8 mouse cellular contexts compared by ENCODE assay signal in the genomic region with DNA sequence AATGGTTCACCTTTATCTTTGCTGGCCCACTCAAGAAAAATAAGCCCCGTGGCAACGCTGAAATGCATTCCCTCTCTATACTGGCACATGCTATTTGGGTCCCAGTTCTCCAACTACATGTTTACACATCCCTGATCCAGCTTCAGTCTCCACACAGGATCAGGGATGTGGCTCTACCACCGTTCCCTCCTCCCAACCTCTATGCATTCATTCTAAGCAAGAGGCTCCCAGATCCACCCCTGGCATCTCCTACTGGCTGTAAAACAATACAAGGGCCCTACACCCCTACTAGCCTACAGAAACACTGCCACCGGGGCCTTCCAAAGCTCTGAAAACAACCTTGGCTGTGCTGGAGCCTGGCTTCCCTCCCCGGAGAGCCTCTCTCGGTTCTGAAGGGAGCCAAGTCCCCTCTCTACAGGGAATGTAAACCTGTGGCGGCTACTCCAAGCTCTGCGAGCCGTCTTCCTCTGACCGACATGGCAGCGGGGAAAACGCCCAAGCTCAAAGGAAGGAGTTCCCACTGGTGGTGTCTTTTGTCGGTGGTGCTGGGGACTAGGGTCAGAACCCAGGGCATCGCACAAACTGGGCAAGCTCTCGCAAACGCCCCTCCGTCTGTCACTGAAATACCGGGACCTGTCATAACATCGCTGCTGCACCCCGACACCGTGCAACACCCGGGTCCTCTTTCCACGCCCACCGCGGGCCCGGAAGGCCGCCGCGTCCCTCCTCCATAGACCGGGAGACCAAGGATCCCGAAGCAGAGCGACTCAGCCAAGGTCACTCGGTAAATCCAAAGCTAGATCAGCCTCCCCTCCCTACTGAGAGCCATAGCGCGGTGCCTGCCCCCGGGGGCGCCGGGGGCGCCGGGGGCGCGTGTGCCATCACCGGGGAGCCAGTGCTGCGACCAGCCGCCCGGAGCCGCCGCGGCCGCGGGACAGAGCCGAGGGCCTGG. TPM values are rescaled to one million over a fixed set of nuclear protein-coding genes. Genes with fewer than 3 reads are reported as not detected.
DNase-seq lines count a peak whose midpoint lies in the region; ATAC-seq lines count a peak whose summit lies in the region.

A gene (plus strand): TSS at position 889 of the 952 bp plus-strand sequence.

- peak; percentile 41 for DNase-seq in urinary bladder, postnatal 14 days (ENCODE audit: low spot score)
- DNase-seq in urinary bladder, postnatal 4 days (ENCODE audit: low spot score in 2 of 2): no peak
- peak; percentile 66 to 79 for DNase-seq in cerebellum, postnatal 10 days
- no peak for DNase-seq in gonadal fat pad, adult 2 months (ENCODE audit: low read depth)
- DNase-seq in intestine, embryonic 14.5 days (ENCODE audit: low spot score): peak; percentile 77
- peak; percentile 36 to 40 for DNase-seq in thymus, postnatal 10 days (ENCODE audit: low spot score in 2 of 2)

- H3K27ac ChIP-seq in intestine, embryonic 14.5 days (ENCODE audit: low read depth): peak within 1 kb of the TSS; percentile 96
- H3K27ac ChIP-seq in limb, embryonic 12.5 days: peak within 1 kb of the TSS; percentile 96
- H3K27ac ChIP-seq in midbrain, embryonic 12.5 days (replicated peaks): peak within 1 kb of the TSS; percentile 99

- no peaks in the 10 kb centered on the region for H3K9me3 ChIP-seq in intestine, embryonic 14.5 days (ENCODE audit: control insufficient read depth, low read length)
- no peaks in the 10 kb centered on the region for H3K9me3 ChIP-seq in limb, embryonic 12.5 days
- H3K9me3 ChIP-seq in midbrain, embryonic 12.5 days: no peaks in the 10 kb centered on the region

- ATAC-seq in intestine, embryonic 14.5 days (replicated peaks; ENCODE audit: low FRiP score, low TSS enrichment, low read depth): peak; percentile 61
- peak; percentile 21; the same call in 1 of the 2 replicates for ATAC-seq in limb, embryonic 12.5 days (ENCODE audit: insufficient number of reproducible peaks, insufficient read depth, low FRiP score, low TSS enrichment, low read depth)
- ATAC-seq in midbrain, embryonic 12.5 days (ENCODE audit: low FRiP score, low read depth): peak; percentile 35

- H3K4me2 ChIP-seq in intestine, embryonic 14.5 days (ENCODE audit: low read length): peak within 1 kb of the TSS; percentile 80
- H3K4me2 ChIP-seq in limb, embryonic 12.5 days: peak within 1 kb of the TSS; percentile 97
- H3K4me2 ChIP-seq in midbrain, embryonic 12.5 days (replicated peaks): peak within 1 kb of the TSS; percentile 99

- peak within 1 kb of the TSS; percentile 83 for H3K4me3 ChIP-seq in intestine, embryonic 14.5 days (ENCODE audit: low read depth, low read length)
- peak within 1 kb of the TSS; percentile 100 for H3K4me3 ChIP-seq in limb, embryonic 12.5 days (replicated peaks)
- H3K4me3 ChIP-seq in midbrain, embryonic 12.5 days: peak within 1 kb of the TSS; percentile 88

- peaks cover 9% of the 10 kb centered on the region; the same call in 1 of the 2 replicates for H3K36me3 ChIP-seq in intestine, embryonic 14.5 days (ENCODE audit: control insufficient read depth, insufficient read depth, low read length)
- peaks cover 15% of the 10 kb centered on the region for H3K36me3 ChIP-seq in limb, embryonic 12.5 days
- H3K36me3 ChIP-seq in midbrain, embryonic 12.5 days: 0 out of 2 replicates have a peak, but pooled peaks cover 12% of the 10 kb centered on the region

- H3K27me3 ChIP-seq in intestine, embryonic 14.5 days (replicated peaks; ENCODE audit: control insufficient read depth, insufficient read depth, low read length): no peaks in the 10 kb centered on the region
- H3K27me3 ChIP-seq in limb, embryonic 12.5 days: no peaks in the 10 kb centered on the region
- no peaks in the 10 kb centered on the region for H3K27me3 ChIP-seq in midbrain, embryonic 12.5 days

- peak within 1 kb of the TSS; percentile 86 for H3K9ac ChIP-seq in intestine, embryonic 14.5 days (ENCODE audit: low read length)
- H3K9ac ChIP-seq in limb, embryonic 12.5 days (replicated peaks): peak within 1 kb of the TSS; percentile 91
- peak within 1 kb of the TSS; percentile 94 for H3K9ac ChIP-seq in midbrain, embryonic 12.5 days (replicated peaks)

- WGBS in intestine, embryonic 14.5 days: 3% methylated on average over 52 of the region's 52 CpGs
- WGBS in limb, embryonic 12.5 days: 4% methylated on average over 52 of the region's 52 CpGs
- WGBS in midbrain, embryonic 12.5 days: 4% methylated on average over 52 of the region's 52 CpGs

- peaks cover 15% of the 10 kb centered on the region for H3K4me1 ChIP-seq in intestine, embryonic 14.5 days (replicated peaks; ENCODE audit: control insufficient read depth, insufficient read depth, low read length)
- peaks cover 25% of the 10 kb centered on the region for H3K4me1 ChIP-seq in limb, embryonic 12.5 days (replicated peaks)
- H3K4me1 ChIP-seq in midbrain, embryonic 12.5 days: peaks cover 22% of the 10 kb centered on the region

RNA-seq across cellular contexts. Expression of the gene that starts here (rescaled TPM):
- polyA plus RNA-seq in gonadal fat pad, adult 2 months (2012; rRNA removed): 114 and 124 TPM in 2 replicates
- 82.8 and 85.0 TPM in 2 replicates for polyA plus RNA-seq in intestine, embryonic 14.5 days (2014; fragmentation: Nextera tagmentation; extraction: Ambion mirVana)
- 99.2 and 101 TPM in 2 replicates for polyA plus RNA-seq in limb, embryonic 12.5 days (2016; fragmentation: Nextera tagmentation; extraction: Ambion mirVana)
- 135 and 137 TPM in 2 replicates for polyA plus RNA-seq in midbrain, embryonic 12.5 days (2016; fragmentation: Nextera tagmentation; extraction: Ambion mirVana)

Comparison
In these comparisons a context has a peak if more than half of its experiments do, and no peak if none do; other contexts are left out.
1. DNase-seq: peak in urinary bladder, postnatal 14 days (single experiment), cerebellum, postnatal 10 days (2 of 2), intestine, embryonic 14.5 days (single experiment) and thymus, postnatal 10 days (2 of 2); none in urinary bladder, postnatal 4 days (0 of 2) and gonadal fat pad, adult 2 months (single experiment).
2. Peak in every context shown above with its lines, with median percentiles within 50 percentile points of each other: ATAC-seq, H3K27ac ChIP-seq, H3K4me2 ChIP-seq, H3K4me3 ChIP-seq and H3K9ac ChIP-seq.